Mouse (Mus musculus) urinary bladder, postnatal 10 days (tissue): ENCODE results near the gene Zbtb11.
"Not testable (repeated sequence)": the region's sequence is repeated elsewhere in the genome, so short reads cannot be mapped to it uniquely, and the experiment has no call there.

Source experiments
- DNase-seq: peaks from one replicate; pipeline ENCODE4 v3.0.0; 2022; ENCODE audit warnings: low spot score

Gene Zbtb11

DNA sequence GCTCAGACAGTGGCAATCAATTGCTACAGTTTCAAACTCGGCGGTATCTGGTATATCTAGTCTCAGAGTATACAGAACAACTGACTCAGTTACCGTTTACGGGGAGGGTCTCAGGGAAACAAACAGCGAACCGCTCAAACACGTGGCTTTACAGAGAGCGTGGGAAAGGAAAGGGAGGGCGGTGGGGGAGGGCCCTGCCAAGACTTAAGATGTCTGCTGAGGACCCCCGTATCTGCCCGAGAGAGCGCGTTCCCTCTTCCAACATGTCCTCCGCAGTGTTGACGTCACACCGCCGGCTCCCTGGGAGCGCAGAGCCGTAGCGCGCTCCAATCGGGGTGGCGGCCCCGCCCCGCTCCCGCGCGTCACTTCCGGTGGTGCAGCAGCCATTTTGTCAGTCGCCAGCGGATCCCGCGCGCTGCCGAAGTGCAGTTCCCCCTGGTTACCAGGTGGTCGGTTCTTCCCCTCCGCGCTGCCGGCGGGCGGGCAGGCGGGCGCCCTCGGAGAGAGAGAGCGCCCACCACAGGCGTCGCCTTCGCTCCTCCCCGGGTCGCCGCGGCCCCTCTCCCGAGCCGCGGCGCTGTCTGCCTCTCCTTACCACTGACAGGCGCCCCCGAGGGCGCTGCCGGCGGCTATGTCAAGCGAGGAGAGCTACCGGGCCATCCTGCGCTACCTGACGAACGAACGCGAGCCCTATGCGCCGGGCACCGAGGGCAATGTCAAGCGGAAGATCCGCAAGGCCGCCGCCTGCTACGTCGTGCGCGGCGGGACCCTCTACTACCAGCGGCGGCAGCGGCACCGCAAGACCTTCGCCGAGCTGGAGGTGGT lies at the start of gene Zbtb11:
TSS of gene Zbtb11 (plus strand) at position 453 of the 825 bp plus-strand sequence.
- DNase-seq = peak; percentile 98

DNA sequence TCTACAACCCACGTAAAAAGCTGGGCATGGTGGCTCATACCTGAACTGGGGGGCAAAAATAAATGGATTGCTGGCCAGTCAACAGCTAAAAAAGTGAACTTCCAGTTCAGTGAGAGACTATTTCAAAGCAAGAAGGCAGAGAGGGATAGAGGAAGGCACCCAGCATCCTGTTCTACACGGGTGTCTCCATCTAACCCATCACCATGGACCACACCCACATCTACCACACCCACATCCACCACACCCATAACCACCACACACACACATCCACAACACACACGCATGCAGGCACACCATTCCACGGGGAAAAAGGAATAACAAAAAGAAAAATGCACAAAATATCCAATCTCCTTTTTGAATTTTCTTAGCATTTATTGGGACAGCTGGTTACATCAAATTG lies 49.7 kb upstream of the Zbtb11 start:
- no peak for DNase-seq

GRCm38 (mm10) chr16:55933681-55934343 lies 39.9 kb upstream of the Zbtb11 start:
- no peak for DNase-seq

GRCm38 (mm10) chr16:55934453-55935037 lies 39.1 kb upstream of the Zbtb11 start, which contains the start of gene Cep97:
TSS of gene Cep97 (minus strand) at chr16:55934855.
- DNase-seq = peak; percentile 46

DNA sequence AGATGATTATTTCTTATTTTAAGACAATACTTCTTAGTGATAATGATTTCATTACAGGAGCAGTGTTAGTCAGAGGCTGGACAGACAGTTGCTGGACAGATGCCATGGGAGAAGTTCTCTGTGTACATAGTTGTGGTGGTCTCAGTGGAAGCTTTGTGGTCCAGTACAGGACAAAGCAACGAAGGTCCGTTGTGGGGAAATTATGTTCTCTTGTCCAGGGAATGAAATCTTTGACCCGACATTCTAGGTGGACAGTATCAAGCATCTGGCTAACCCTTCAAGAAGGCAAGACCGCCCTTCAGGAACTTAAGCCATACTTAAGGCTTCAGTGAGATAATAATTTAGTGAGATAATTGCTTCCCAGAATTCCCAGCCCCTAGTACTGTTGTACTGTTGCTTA lies 34.9 kb upstream of the Zbtb11 start:
- DNase-seq = no peak

GRCm38 (mm10) chr16:55939703-55940102 lies 34.0 kb upstream of the Zbtb11 start:
- no peak for DNase-seq

GRCm38 (mm10) chr16:55940781-55941180 lies 32.9 kb upstream of the Zbtb11 start:
- DNase-seq = no peak

DNA sequence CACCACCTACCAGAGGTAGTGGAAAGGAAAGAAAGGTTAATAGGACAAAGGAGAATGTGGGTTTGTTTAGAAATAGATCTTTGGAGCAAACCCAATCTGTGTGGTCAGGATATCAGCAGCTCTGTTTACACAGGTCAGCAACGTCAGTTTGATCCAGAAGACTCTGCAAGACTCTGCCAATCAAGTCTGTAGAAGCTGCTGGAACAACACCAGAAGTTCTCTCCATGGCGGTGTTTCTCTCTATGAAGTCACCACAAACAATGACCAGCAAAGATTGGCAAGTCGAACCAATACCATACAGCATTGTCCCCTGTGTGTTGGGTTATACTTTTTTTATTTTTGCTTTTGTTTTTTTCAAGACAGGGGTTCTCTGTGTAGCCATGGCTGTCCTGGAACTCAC lies 26.4 kb upstream of the Zbtb11 start:
- no peak for DNase-seq

GRCm38 (mm10) chr16:55947876-55948410 lies 25.7 kb upstream of the Zbtb11 start:
- not testable (repeated sequence) for DNase-seq

- no peak for DNase-seq
Measured at GRCm38 (mm10) chr16:55948963-55949362, 24.7 kb upstream of the Zbtb11 start.

DNA sequence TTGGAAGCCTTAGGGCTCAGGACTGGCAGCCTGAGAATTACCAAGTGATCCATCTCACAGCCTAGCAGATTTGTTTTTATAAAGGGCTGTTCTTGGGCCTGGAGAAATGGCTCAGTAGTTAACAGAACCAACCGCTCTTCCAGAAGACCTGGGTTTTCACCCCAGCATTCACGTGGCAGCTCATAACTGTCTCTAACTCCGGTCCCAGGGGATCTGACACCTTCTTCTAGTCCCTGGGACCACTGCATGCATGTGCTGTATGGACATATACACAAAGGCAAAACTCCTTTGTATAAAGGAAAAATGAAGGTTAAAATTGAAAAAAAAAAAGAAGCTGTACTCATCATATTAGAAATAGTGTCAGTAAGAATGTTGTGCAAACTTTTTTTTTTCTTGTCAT lies 23.2 kb upstream of the Zbtb11 start:
- DNase-seq = no peak

DNA sequence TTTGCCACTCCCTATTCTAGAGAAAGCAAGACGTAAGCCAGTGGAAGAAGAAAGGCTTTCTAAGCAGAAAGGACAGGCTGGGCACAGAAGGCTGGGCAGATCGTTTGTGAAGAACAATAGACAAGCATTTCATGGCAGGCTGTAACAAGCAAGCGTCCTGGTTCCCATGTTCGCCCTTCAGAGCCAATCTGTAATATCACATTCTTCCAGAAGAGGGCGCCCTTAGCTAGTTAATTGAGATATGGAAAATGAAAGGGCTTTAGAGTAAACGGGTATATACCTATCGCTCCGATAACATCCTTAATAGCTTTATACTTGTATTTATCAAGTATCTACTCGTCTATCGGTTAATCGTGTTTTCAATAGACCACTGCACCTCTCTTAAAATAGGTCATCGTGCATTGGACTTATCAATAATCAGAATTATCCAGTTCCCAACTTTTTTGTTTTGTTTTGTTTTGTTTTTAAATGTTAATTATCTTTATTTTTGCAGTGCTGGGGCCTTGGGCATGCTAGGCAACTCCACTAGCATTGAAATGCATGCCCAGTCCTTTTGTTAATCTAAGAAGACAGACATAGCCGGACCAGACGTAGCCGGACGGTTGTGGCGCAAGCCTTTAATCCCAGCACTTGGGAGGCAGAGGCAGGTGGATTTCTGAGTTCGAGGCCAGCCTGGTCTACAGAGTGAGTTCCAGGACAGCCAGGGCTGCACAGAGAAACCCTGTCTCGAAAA lies 22.6 kb upstream of the Zbtb11 start:
- DNase-seq = no peak

- no peak for DNase-seq
Measured at GRCm38 (mm10) chr16:55951679-55952327, 21.9 kb upstream of the Zbtb11 start.

DNA sequence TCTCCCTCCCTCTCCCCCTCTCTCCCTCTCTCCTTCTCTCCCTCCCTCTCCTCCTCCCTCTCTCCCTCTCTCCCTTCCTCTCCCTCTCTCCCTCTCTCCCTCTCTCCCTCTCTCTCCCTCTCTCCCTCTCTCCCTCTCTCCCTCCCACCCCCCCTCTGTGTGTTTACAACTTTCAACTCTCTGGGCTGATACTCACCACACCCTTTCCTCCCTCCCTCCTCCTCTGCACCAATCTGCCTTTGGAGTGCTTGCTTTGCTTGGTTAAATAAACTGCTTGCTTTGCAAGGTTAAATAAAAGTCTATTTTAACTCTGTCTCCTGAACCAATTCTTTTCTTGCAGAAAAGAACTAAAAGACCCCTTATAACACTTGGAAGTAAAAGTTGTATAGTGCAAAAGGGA lies 20.9 kb upstream of the Zbtb11 start:
- no peak for DNase-seq

DNA sequence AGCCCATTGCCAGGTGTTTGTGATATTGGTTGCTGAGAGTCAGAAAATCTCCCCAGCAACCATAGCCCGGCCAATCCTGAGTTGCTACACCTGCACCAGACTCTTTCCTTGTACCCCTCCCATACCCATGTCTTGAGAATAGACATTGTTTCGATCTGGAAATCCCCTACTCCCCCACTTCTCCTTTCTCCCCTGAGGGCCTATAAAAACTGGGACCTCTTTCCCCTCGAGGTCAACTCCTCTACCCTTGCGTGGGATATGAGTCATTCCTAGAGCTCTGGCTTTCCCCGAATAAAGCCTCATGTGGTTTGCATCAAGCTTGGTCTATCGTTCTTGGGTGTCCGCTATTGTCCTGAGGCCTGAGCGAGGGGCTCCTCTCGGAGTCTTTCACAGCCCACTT lies 19.5 kb upstream of the Zbtb11 start:
- not testable (repeated sequence) for DNase-seq

DNA sequence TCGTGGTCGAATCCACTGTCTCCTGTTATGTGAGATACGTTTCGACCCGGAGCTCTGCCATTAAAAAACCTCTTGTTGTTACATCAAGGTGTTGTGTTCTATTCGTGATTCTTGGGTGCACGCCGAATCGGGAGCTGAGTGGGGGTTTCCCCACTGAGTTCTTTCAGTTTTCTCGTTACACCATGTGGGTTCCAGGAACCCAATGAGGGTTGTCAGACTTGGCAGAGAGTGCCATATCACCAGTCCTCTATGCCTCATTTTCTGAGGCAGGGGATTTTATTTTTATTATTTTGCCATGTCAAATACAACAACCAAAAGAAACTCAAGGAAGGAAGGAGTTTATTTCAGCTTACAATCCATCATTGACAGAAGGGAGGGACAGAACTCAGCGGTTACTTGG lies 10.6 kb upstream of the Zbtb11 start:
- DNase-seq = not testable (repeated sequence)

GRCm38 (mm10) chr16:55964126-55964949 lies 9.3 kb upstream of the Zbtb11 start:
- no peak for DNase-seq

- DNase-seq = peak; percentile 88
Measured at GRCm38 (mm10) chr16:55966212-55966871, 7.3 kb upstream of the Zbtb11 start, which contains the start of gene Rpl24. TSS of gene Rpl24 (plus strand) at chr16:55966275.

DNA sequence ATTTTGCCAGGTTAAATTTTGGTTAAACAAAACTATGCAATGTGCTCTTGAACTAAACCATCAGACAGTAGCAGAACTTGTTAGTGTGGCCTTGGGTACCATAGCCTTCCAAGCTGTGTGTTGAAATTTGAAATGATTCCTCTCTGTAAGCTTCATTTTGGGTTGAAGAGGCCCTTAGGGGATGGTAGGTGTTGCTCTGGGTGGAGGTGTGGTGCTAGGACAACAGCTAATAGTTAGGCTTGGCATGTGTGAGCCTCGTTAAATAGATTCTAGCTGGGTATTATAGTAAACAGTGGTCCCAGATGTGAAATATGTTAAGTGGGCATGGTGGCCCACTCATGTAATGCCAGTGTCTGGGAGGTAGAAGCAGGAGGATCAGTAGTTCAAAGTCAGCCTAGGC lies 6.5 kb upstream of the Zbtb11 start:
- DNase-seq = no peak

DNA sequence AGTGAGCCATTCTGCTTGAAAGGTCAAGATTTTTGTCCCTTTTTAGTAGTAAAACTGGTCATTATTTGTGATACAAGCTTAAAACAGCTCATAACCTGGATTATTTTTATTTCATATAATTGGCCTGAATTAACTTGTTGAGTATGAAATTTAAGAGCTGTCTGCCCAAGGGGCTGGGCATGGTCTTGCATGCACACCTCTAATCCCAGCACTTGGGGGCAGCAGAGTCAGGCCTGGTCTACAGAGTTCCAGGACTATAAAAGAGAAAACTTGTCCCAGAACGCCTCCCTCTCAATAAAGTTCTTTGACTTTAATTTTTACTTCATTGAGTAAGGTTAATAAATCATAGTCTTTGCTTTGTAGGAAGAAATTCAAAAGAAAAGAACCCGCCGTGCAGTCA lies 4.5 kb upstream of the Zbtb11 start:
- DNase-seq = no peak
